Mouse (Mus musculus) naive thymus-derived CD4-positive, alpha-beta T cell, adult 2 months (primary cell): Measurements from ENCODE around the gene Arid5b.
A peak's percentile ranks its signal among the peaks of the same experiment; 100 is the strongest.

Experiments used
- DNase-seq: peaks from one replicate; pipeline ENCODE4 v3.0.0-alpha.2; 2011; ENCODE audit warnings: low read depth

Arid5b gene

GRCm38 (mm10) chr10:68269789-68270188 lies 8.8 kb downstream of the Arid5b start:
- DNase-seq: no peak

DNA sequence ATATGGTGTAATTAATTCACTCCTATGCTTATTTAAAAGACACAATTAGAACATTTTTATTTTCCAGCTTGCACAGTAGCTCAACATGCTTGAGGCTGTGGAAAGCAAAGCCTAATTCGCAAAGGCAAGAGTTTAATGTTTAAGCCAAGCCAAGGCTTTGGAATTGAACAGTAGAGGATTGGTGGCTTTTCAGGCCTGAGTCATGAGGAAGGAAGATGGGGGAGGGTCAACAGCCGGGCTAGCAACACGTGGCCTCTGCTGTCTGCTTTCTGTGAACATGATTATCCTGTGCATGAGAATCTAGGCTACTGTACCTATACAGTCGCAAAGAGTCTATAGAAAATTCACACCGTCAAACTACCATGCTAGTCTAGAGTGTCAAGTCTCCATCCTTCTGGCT lies 9.9 kb downstream of the Arid5b start:
- DNase-seq: no peak

GRCm38 (mm10) chr10:68263969-68264688 lies 14.4 kb downstream of the Arid5b start:
- DNase-seq: no peak

DNA sequence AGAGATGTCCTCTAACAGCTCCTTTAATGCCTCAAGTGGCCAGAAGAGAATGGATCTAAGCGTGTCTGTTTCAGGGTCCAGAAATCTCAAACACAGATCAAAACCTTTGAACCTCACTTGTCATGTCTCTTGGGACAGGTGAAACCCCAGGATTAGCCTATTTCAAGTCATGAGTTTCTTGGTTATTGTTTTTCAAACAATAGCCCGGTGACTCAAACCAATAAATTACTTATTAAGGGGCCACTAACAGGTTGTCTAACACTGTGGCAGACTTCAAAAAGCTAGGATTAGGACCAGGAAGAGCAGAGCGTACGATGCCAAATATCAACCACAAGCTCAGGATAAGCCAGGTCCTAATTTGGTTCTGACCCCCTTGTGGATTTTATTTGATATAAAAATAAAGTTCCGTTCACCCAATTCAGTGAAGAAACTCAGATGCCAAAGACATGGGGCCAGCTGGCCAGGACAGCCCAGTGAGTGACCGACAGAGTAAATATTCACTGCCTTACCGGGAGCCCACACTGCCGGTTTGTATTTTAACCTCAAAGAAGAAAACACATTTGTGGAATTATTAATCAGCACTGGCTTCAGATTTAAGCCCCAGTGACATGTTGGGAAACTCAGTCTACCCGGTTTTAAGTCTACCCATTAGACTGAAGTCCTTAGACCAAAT lies 15.1 kb downstream of the Arid5b start:
- DNase-seq: no peak

- no peak for DNase-seq
Observed at GRCm38 (mm10) chr10:68259601-68260000, 18.9 kb downstream of the Arid5b start.

- no peak for DNase-seq
Observed at GRCm38 (mm10) chr10:68257358-68258056, 21.0 kb downstream of the Arid5b start.

DNA sequence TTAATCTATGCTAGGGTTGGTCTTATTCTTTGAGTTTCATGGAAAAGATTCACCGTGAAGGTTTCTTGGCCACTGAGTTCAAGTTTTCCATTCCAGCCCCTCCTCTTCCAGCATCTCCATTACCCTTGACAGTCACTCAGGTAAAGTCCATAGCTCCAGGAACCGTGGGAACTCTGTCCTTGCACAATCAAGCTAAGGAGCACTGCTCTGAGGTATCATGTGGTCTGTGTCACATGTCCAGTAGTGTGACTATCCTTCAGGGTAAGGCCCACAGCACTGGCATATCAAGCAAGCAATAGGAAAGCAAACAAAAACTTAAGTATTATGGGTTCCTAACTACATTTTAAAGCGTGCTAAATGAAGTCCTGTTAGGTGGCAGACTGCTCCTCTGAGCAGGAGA lies 22.4 kb downstream of the Arid5b start:
- DNase-seq: no peak

- no peak for DNase-seq
Observed at GRCm38 (mm10) chr10:68253452-68254117, 25.0 kb downstream of the Arid5b start.

- no peak for DNase-seq
Observed at GRCm38 (mm10) chr10:68252650-68253049, 25.9 kb downstream of the Arid5b start.

GRCm38 (mm10) chr10:68249355-68249782 lies 29.2 kb downstream of the Arid5b start:
- peak; percentile 56 for DNase-seq

DNA sequence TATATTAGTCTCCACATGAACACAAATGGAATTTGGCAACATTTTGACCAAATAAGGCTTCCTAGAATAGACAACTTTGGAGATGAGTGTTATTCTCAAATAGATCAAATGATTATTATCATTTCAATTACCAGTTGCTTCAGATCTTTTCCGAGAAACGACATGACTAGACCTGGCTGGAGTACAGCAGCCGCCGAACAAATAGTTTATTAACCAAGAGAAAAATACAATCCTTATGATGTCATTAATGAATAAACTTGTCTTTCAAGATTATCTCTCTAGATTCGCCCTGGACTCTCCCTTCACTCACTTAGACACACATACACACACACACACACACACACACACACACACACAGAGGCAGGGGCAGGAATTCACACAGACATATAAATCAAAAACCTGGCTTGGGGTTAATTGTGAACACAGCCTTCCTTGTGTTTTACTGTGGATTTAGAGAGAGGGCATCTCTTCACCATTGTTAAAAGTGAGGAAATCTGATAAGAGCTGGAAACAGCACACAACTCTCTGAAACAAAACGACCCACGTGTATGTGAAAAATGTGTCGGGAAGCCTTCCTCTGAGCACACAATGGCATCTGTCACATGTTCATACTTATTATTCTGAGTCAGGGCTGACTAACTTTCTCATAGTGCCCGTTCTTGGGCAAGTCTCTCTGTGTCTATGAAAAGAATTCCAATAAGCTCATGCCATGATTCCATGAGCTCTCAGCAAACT lies 30.1 kb downstream of the Arid5b start:
- DNase-seq: peak; percentile 20

DNA sequence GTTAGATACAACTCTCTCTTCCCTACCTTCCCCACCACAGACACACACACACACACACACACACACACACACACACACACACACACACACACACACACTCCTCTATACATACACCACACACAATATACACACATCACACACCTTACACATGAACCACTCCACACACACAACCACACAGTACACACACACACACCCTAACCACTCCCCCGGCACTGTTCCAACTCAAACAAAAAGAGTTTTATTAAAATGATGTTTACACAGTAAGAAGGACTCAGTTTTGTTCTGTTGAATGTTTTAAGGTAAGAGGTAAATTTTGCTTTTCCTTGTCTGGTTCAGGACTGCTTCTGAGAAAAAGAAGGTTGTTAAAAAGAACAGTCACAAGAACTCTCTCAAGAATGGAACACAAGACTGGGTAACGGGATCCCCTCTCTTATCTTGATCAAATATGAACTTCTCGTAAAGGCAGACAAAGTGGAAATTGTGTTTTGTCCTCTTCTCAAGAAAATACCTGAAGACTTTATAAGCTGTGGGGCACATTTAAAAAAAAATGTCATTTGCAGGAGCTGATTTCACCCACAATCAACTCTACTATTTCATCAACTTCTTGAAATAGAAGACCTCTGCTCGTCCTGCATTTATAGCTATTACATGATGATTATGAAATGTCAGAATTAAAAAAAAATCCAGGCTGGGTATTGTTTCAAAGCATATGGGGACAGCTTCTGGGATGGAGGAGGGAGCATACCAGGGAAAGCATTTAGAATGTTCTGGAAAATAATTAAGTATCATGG lies 30.9 kb downstream of the Arid5b start:
- DNase-seq: peak; percentile 39

DNA sequence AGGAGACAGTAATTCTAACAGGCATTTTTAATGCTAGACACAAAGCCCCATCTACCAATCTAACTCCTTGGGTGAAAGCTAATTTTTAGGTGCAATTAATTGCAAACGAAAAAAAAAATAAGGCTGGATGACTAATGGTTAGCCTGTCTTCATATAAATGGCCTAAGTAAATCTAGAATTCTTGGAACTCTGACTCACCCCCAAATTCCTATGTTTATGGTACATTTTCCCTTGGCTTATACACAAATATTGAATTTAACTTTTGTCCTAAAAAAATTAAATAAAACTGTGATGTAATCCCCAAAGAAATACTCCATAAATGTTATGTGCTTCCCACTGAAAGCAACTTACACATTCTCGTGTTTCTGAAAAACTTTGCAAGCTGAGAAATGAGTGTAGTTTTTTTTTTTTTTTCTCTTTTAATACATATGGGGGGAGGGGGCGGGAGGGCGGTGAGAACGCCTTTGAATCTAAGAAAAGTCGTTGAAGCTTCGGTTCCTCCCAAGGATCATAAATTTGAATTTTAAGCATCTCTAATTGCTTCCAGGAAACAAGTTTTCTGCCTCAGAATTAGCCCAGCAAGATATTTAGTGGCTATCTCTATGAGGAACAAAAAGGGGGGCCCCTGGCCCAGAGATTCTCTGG lies 31.8 kb downstream of the Arid5b start:
- no peak for DNase-seq

DNA sequence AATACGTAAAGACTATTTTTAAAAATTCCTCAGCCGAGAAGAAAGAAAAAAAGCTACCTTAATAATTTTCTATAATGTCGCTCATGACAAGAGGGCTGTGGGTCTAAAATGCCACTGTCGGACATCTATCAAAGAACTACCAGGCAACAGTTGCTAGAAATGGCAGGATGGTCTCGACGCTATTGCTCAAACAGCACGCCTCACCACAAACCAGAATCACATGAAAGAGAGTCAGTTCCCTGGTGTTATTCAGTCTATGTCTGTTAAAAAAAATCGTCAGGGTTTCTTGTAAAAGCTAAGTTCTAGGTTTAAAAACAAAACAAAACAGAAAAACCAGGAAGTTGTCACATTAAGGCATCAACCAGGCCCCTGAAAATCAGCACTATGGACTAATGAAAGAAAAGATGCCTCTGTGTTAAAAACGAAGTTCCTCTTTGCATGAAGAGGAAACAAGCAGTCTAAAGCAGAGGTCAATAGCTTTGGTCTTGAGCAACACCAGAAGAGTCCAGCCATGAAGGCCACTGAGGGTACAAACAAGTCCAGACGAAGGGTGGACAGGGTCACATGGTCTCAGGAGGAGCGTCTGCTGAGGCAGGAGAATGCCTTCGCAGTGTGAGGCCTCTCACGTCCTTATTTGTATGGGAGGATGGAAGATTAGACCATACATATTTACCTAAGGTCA lies 37.6 kb downstream of the Arid5b start:
- peak; percentile 81 for DNase-seq

DNA sequence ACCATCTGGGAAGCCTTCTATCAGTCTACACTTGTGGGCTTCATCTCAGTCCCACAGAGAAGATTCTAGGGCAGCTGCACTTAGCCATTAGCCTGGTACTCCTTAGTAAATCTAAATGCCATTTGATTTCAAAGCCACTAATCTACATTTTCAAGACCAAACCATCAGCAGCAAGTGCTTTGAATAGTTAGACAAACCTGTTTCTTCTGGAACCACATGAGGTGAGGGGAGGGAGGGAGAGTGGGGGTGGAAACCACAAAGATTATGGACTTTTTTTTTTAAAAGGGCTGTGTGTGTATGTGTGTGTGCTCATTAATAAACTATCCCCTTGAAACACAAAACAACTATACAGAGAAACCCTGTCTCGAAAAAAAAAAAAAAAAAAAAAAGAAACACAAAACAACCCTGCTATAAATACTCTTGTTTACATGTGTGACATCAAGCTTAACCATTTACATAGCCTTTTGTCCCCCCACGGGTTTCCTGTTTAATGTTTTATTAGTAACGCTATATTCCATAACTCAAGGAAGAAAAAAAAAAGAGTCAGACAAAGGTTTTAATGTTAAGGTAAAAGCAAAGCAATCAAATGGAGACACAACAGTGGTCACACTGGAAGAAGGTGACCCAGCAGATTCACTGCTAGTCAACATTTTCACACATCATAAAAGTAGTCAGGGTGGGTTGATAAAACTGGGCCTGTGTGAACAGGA lies 38.3 kb downstream of the Arid5b start:
- peak; percentile 51 for DNase-seq

DNA sequence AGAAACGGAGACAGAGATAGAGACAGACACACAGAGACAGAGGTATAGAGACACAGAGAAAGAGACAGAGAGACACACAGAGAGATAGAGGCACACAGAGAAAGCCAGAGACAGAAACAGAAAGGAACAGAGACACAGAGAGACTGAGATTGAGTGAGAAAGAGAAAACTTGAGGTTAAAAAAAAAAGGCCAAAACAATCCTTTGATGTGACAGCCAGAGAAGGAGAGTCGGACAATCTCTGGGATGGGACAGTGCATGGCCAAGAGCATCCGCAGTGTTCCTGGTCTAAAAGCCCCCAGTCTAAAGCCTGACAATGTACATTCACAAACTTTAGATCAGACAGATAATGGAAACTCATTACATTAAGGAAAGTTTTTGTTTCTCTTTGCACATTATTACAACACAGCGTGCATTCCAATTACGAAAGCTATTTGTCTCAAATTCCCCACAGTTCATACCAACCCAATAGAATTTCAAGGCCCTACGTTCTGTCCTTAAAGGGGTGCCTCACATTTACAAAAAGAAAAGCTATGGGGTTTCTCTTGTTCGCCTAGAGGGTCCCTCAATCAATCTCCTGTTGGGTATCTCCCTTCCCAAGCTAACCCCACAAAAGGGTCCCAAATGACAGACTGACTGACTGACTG lies 39.0 kb downstream of the Arid5b start:
- DNase-seq: no peak

DNA sequence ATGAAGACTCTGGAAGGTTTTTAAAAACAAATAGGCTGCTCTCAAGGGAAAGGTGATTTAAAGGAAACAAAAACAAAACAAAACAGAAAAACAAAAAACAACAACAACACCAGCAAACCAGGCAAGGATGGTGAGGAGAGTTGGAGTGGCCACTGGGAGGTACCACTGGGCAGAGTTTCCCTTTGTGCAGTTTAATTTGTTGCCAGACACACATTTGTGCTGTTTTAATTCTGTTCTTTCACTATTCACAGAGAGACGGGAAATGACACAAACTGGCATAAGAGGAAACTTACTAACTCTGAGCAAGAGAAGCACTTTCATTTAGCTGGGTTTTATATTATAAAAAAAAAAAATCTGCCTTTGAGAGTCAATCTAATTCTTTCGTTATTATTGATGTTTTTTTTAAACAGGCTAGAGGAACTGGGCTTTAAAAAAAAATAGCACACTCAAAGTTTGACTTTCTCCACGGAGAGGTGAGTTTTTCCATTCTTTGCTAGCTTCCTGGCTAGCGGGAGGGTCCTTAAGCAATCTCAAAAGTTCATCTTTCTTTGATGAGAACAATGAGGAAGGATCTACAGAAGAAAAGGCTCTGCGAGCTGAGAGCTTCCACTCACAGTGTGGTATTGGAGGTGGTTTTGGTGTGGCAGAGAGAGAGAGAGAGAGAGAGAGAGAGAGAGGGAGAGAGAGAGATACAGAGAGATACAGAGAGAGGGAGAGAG lies 39.7 kb downstream of the Arid5b start:
- peak; percentile 82 for DNase-seq

- no peak for DNase-seq
Observed at GRCm38 (mm10) chr10:68238182-68238581, 40.4 kb downstream of the Arid5b start.
